Mouse (Mus musculus) testis, adult 2 months (tissue): ENCODE results near the gene Snrpg.

Source experiments
- CTCF ChIP-seq: fragments of 200-500 bp; IDR thresholded peaks from 2 replicates; pipeline ENCODE4 v1.5.1; 2012; ENCODE audit warnings: low read depth, mild to moderate bottlenecking, inconsistent platforms, low read length, moderate library complexity; ENCODE audit not compliant: control insufficient read depth, insufficient read depth, insufficient replicate concordance
- POLR2A ChIP-seq: fragments of 200-500 bp; IDR thresholded peaks from 2 replicates; pipeline ENCODE4 v1.6.1; 2012; ENCODE audit warnings: low read depth, mild to moderate bottlenecking, inconsistent platforms, low read length, moderate library complexity; ENCODE audit not compliant: control insufficient read depth

- TF ChIP-seq CTCF (no peak), POLR2A (no peak)
Measured at GRCm38 (mm10) chr6:86371950-86372516, 929 bp downstream of the Snrpg start.
